Mouse (Mus musculus): ENCODE measurements around the gene Zfp286. TPM values are rescaled to one million over a fixed set of nuclear protein-coding genes. Genes with fewer than 3 reads are reported as not detected.

Zfp286 gene
- polyA plus RNA-seq, 1 experiment from 2014 or later: 17.3 TPM

DNA sequence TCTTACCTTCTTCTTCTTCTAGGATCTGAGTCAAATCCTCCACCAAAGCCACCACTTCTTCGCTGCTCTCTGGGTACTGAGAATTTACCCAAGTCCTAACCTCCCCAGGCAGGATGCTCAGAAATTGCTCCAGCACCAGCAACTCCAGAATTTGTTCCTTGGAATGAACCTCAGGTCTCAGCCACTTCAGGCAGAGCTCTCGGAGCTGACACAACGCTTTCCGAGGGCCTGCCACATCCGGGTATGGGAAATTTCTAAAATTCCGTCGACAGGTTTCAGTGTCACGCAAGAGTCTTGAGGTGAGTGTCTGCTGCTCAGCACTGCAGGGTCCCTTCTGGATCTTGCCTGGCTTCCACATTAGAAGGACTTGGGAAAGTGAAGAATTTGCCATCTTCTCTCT, 61.0 kb downstream of the Zfp286 start:
- H3K27me3 ChIP-seq (ENCODE audit: insufficient read depth, low read length): no peaks in the 10 kb centered on the region
- H3K9me3 ChIP-seq (ENCODE audit: low read depth, low read length): no peaks in the 10 kb centered on the region
- H3K27ac ChIP-seq (ENCODE audit: low read depth): no peak overlapping the region
- H3K4me1 ChIP-seq (ENCODE audit: insufficient read depth): no peaks in the 10 kb centered on the region
- H3K4me2 ChIP-seq: no peak overlapping the region
- ATAC-seq (ENCODE audit: insufficient read depth) (no peak), DNase-seq (no peak)
- TF ChIP-seq CTCF (IDR thresholded peaks at IDR 0.05; ENCODE audit: low read depth): no peak
- WGBS: 89% methylated on average over 8 of the region's 8 CpGs
- H3K9ac ChIP-seq: no peak overlapping the region
- no peak overlapping the region for H3K4me3 ChIP-seq (ENCODE audit: low read depth, low read length)
- H3K36me3 ChIP-seq (ENCODE audit: insufficient read depth): peaks cover 24% of the 10 kb centered on the region; the same call in 1 of the 2 replicates

DNA sequence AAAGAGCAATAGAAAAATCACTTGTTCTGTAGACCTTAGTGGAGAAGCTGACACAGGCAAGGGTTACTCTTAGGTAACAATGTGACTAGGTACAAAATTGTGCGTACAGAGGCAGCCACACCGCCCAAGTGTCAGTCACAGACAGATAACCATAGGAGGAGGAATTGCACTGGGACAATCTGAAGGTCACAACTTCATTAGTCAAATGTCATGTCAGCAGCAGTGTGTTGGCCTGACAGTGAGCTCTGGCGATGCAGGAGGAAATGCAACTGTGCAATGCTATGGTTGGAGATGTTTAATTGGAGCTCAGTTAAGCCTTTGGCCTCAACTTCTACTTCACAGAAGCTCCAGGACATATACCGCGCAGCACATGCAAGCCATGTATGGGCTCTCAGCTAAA, 78.6 kb downstream of the Zfp286 start:
- Histone ChIP-seq H3K27ac (ENCODE audit: low read depth) (no peak overlapping the region), H3K36me3 (ENCODE audit: insufficient read depth) (peaks cover 16% of the 10 kb centered on the region; the same call in 1 of the 2 replicates), H3K4me2 (no peak overlapping the region), H3K9me3 (ENCODE audit: low read depth, low read length) (no peaks in the 10 kb centered on the region), H3K4me3 (ENCODE audit: low read depth, low read length) (no peak overlapping the region), H3K4me1 (ENCODE audit: insufficient read depth) (no peaks in the 10 kb centered on the region), H3K27me3 (ENCODE audit: insufficient read depth, low read length) (no peaks in the 10 kb centered on the region), H3K9ac (no peak overlapping the region)
- 71% methylated on average over 5 of the region's 5 CpGs for WGBS
- ATAC-seq (ENCODE audit: insufficient read depth) (no peak), DNase-seq (no peak)
- TF ChIP-seq CTCF (IDR thresholded peaks at IDR 0.05; ENCODE audit: low read depth): no peak

DNA sequence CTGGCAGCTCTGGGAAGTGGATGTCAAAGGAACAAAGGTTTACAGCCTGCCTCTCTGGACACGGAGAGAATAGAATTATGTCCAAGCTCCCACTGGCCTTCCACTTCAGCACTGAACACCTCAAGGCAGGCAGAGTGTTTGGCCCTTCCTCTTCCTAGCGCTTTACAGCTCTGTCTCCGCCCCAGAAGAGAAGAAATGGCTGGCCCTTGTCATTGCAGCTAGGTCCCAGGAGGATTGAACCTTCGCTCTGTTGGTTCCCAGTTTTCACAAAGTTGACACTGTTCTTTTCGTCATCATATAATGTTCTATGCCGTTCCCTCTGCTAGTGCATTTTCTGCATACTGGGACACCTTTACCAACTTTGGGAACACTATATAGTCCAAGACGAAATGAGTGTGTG, 81.0 kb downstream of the Zfp286 start:
- no peak overlapping the region for H3K27ac ChIP-seq (ENCODE audit: low read depth)
- no peak overlapping the region for H3K4me2 ChIP-seq
- H3K4me3 ChIP-seq (ENCODE audit: low read depth, low read length): no peak overlapping the region
- H3K4me1 ChIP-seq (ENCODE audit: insufficient read depth): no peaks in the 10 kb centered on the region
- no peaks in the 10 kb centered on the region for H3K9me3 ChIP-seq (ENCODE audit: low read depth, low read length)
- 76% methylated on average over 7 of the region's 7 CpGs for WGBS
- ATAC-seq (ENCODE audit: insufficient read depth) (no peak), DNase-seq (no peak)
- H3K9ac ChIP-seq: no peak overlapping the region
- peaks cover 7% of the 10 kb centered on the region; the same call in 1 of the 2 replicates for H3K36me3 ChIP-seq (ENCODE audit: insufficient read depth)
- TF ChIP-seq CTCF (IDR thresholded peaks at IDR 0.05; ENCODE audit: low read depth): no peak
- no peaks in the 10 kb centered on the region for H3K27me3 ChIP-seq (ENCODE audit: insufficient read depth, low read length)

DNA sequence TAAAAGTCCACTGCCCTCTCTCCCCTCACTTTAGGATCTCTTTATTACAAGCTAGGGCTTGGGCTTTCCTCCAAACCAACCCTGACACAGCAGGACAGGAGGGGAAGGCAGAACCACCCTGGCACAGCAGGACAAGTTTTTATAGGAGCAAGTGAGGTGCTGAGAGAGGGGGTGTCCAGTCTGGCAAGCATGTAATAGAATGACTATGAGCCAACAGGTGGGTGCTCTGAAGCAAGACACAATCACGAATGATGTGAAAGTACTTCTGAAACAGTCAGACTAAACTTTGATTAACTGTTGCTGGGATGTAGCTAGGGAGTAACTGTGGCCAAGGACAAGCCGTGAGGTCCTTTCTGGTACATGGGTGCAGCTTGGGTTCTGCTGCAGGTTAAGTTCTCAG, 83.1 kb downstream of the Zfp286 start:
- WGBS: 73% methylated on average over 2 of the region's 2 CpGs
- ATAC-seq (ENCODE audit: insufficient read depth) (no peak), DNase-seq (no peak)
- Histone ChIP-seq H3K9ac (no peak overlapping the region), H3K36me3 (ENCODE audit: insufficient read depth) (no peaks in the 10 kb centered on the region), H3K4me3 (ENCODE audit: low read depth, low read length) (no peak overlapping the region), H3K27me3 (ENCODE audit: insufficient read depth, low read length) (no peaks in the 10 kb centered on the region), H3K4me1 (ENCODE audit: insufficient read depth) (no peaks in the 10 kb centered on the region), H3K9me3 (ENCODE audit: low read depth, low read length) (no peaks in the 10 kb centered on the region), H3K27ac (ENCODE audit: low read depth) (no peak overlapping the region), H3K4me2 (no peak overlapping the region)
- no peak for TF ChIP-seq CTCF (IDR thresholded peaks at IDR 0.05; ENCODE audit: low read depth)

Other genes with a start within 250 kb of the Zfp286 start
- gene Ubb, start 238.3 kb downstream of the Zfp286 start, polyA plus RNA-seq (2014; fragmentation: Nextera tagmentation; extraction: Ambion mirVana): 2,928 and 2,952 TPM in 2 replicates
- 3.9 and 4.2 TPM in 2 replicates for gene Trpv2, start 215.0 kb downstream of the Zfp286 start, polyA plus RNA-seq (2014; fragmentation: Nextera tagmentation; extraction: Ambion mirVana)
- gene Lrrc75a, start 140.9 kb downstream of the Zfp286 start, polyA plus RNA-seq (2014; fragmentation: Nextera tagmentation; extraction: Ambion mirVana): 14.1 and 16.4 TPM in 2 replicates
- 42.7 and 42.8 TPM in 2 replicates for gene Mmgt2, start 140.8 kb downstream of the Zfp286 start, polyA plus RNA-seq (2014; fragmentation: Nextera tagmentation; extraction: Ambion mirVana)
- 7.9 and 9.0 TPM in 2 replicates for gene Zfp287, start 57.6 kb downstream of the Zfp286 start, polyA plus RNA-seq (2014; fragmentation: Nextera tagmentation; extraction: Ambion mirVana)
- gene Gm10428, start 36.4 kb downstream of the Zfp286 start, polyA plus RNA-seq (2014; fragmentation: Nextera tagmentation; extraction: Ambion mirVana): not detected in 2 replicates
- 18.0 and 20.4 TPM in 2 replicates for gene Trim16, start 30.8 kb upstream of the Zfp286 start, polyA plus RNA-seq (2014; fragmentation: Nextera tagmentation; extraction: Ambion mirVana)
- 0.24 and 0.30 TPM in 2 replicates for gene Fbxw10, start 57.6 kb upstream of the Zfp286 start, polyA plus RNA-seq (2014; fragmentation: Nextera tagmentation; extraction: Ambion mirVana)
- gene Tvp23b, start 90.0 kb upstream of the Zfp286 start, polyA plus RNA-seq (2014; fragmentation: Nextera tagmentation; extraction: Ambion mirVana): 55.3 and 57.7 TPM in 2 replicates
- 0.83 TPM in 1 of 2 replicates, not detected in the other for gene Cdrt4, start 161.7 kb upstream of the Zfp286 start, polyA plus RNA-seq (2014; fragmentation: Nextera tagmentation; extraction: Ambion mirVana)